Mouse (Mus musculus) small intestine, adult 2 months (tissue): ENCODE results near the gene Enpp1. TPM values are rescaled to one million over a fixed set of nuclear protein-coding genes. Genes with fewer than 3 reads are reported as not detected.

Experiments
- H3K27ac ChIP-seq: fragments of 200-500 bp; 2 replicates; pipeline ENCODE4 v1.5.1; 2012; ENCODE audit warnings: low read depth, low read length, control low read depth, inconsistent platforms; ENCODE audit not compliant: insufficient read depth
- H3K27me3 ChIP-seq: fragments of 200-500 bp; 2 replicates; pipeline ENCODE4 v1.6.1; 2012; ENCODE audit warnings: mild to moderate bottlenecking, moderate library complexity, low read length, inconsistent platforms; ENCODE audit not compliant: control insufficient read depth, insufficient read depth
- H3K36me3 ChIP-seq: fragments of 200-500 bp; 2 replicates; pipeline ENCODE4 v1.6.1; 2012; ENCODE audit warnings: mild to moderate bottlenecking, low read length, control low read depth, inconsistent platforms; ENCODE audit not compliant: control insufficient read depth, insufficient read depth
- H3K4me1 ChIP-seq: fragments of 200-500 bp; 2 replicates; pipeline ENCODE4 v1.6.1; 2012; ENCODE audit warnings: low read length, inconsistent platforms, mixed read lengths; ENCODE audit not compliant: control insufficient read depth, insufficient read depth, insufficient read length
- H3K4me3 ChIP-seq: fragments of 200-500 bp; 2 replicates; pipeline ENCODE4 v1.5.1; 2012; ENCODE audit warnings: low read depth, mild to moderate bottlenecking, control low read depth, inconsistent platforms, low read length, moderate library complexity
- CTCF ChIP-seq: fragments of 200-500 bp; IDR thresholded peaks from 2 replicates; pipeline ENCODE4 v1.5.1; 2012; ENCODE audit warnings: low read depth, mild to moderate bottlenecking, control low read depth, inconsistent platforms, low read length, moderate library complexity, mixed read lengths; ENCODE audit not compliant: insufficient replicate concordance, insufficient read length; ENCODE audit errors: extremely low read depth
- POLR2A ChIP-seq: fragments of 200-500 bp; IDR thresholded peaks from 2 replicates; pipeline ENCODE4 v1.6.1; 2012; ENCODE audit warnings: low read depth, mild to moderate bottlenecking, control low read depth, inconsistent platforms, low read length, moderate library complexity
- WGBS: fragments of 180-500 bp; shearing (Covaris S2); methylation state at CpG from one replicate; pipeline ENCODE4 v1.1.7; 2018; 5-methylcytosine and 5-hydroxymethylcytosine counted together
- polyA plus RNA-seq: library from polyadenylated mRNA; depleted of rRNA; stranded (reverse); fragments of >200 nt; gene quantifications from 2 replicates; pipeline ENCODE4 v1.2.3, GENCODE M21; 2012

The Enpp1 gene
- polyA plus RNA-seq, 1 experiment: 2.2 TPM

GRCm38 (mm10) chr10:24719383-24719782, 7.4 kb upstream of the Enpp1 start:
- H3K36me3 ChIP-seq: no peaks in the 10 kb centered on the region
- peaks cover 2% of the 10 kb centered on the region; the same call in 1 of the 2 replicates for H3K4me1 ChIP-seq
- H3K27ac ChIP-seq: no peak overlapping the region
- WGBS: 90% methylated on average over 4 of the region's 4 CpGs
- no peaks in the 10 kb centered on the region for H3K27me3 ChIP-seq
- TF ChIP-seq POLR2A: no peak
- no peak for TF ChIP-seq CTCF
- no peak overlapping the region for H3K4me3 ChIP-seq

- H3K4me1 ChIP-seq: peaks cover 2% of the 10 kb centered on the region; the same call in 1 of the 2 replicates
- no peaks in the 10 kb centered on the region for H3K27me3 ChIP-seq
- TF ChIP-seq POLR2A: no peak
- TF ChIP-seq CTCF: no peak
- H3K36me3 ChIP-seq: no peaks in the 10 kb centered on the region
- no peak overlapping the region for H3K4me3 ChIP-seq
- WGBS: 40% methylated on average over 11 of the region's 11 CpGs
- H3K27ac ChIP-seq: no peak overlapping the region
Observed at GRCm38 (mm10) chr10:24718720-24719119, 6.8 kb upstream of the Enpp1 start.

GRCm38 (mm10) chr10:24718058-24718457, 6.1 kb upstream of the Enpp1 start:
- H3K36me3 ChIP-seq: no peaks in the 10 kb centered on the region
- no peak overlapping the region for H3K4me3 ChIP-seq
- no peaks in the 10 kb centered on the region for H3K27me3 ChIP-seq
- no peak overlapping the region for H3K27ac ChIP-seq
- peaks cover 2% of the 10 kb centered on the region; the same call in 1 of the 2 replicates for H3K4me1 ChIP-seq
- 74% methylated on average over 14 of the region's 14 CpGs for WGBS
- TF ChIP-seq CTCF: no peak
- TF ChIP-seq POLR2A: no peak

- Histone ChIP-seq H3K36me3 (no peaks in the 10 kb centered on the region), H3K4me1 (peaks cover 4% of the 10 kb centered on the region), H3K27ac (no peak overlapping the region), H3K27me3 (no peaks in the 10 kb centered on the region), H3K4me3 (no peak overlapping the region)
- TF ChIP-seq POLR2A (no peak), CTCF (no peak)
- 93% methylated on average over 5 of the region's 5 CpGs for WGBS
Observed at GRCm38 (mm10) chr10:24716232-24716631, 4.3 kb upstream of the Enpp1 start.

GRCm38 (mm10) chr10:24712901-24713300, 942 bp upstream of the Enpp1 start:
- no peak for TF ChIP-seq POLR2A
- TF ChIP-seq CTCF: no peak
- Histone ChIP-seq H3K27me3 (no peaks in the 10 kb centered on the region), H3K4me3 (no peak overlapping the region), H3K36me3 (no peaks in the 10 kb centered on the region), H3K4me1 (peaks cover 2% of the 10 kb centered on the region; the same call in 1 of the 2 replicates), H3K27ac (no peak overlapping the region)
- 75% methylated on average over 5 of the region's 5 CpGs for WGBS

GRCm38 (mm10) chr10:24712367-24712761, 405 bp upstream of the Enpp1 start:
- TF ChIP-seq POLR2A (no peak), CTCF (no peak)

GRCm38 (mm10) chr10:24711071-24711470, 888 bp downstream of the Enpp1 start:
- Histone ChIP-seq H3K27ac (no peak overlapping the region; the same call in 1 of the 2 replicates), H3K4me1 (peaks cover 2% of the 10 kb centered on the region; the same call in 1 of the 2 replicates), H3K36me3 (no peaks in the 10 kb centered on the region), H3K27me3 (no peaks in the 10 kb centered on the region), H3K4me3 (peak overlapping the region; percentile 80)
- TF ChIP-seq POLR2A (no peak), CTCF (no peak)
- WGBS: 9% methylated on average over 10 of the region's 10 CpGs

More at GRCm38 (mm10) chr10:24712367-24712761, 405 bp upstream of the Enpp1 start:
- Histone ChIP-seq H3K27me3 (no peaks in the 10 kb centered on the region), H3K4me1 (peaks cover 2% of the 10 kb centered on the region; the same call in 1 of the 2 replicates), H3K36me3 (no peaks in the 10 kb centered on the region), H3K4me3 (peak overlapping the region; percentile 80), H3K27ac (peak overlapping the region; percentile 36)
- WGBS: 5% methylated on average over 15 of the region's 15 CpGs
